Mouse (Mus musculus) CH12.LX (cell line): ENCODE data around the gene Tmem246. TPM values are rescaled to one million over a fixed set of nuclear protein-coding genes. Genes with fewer than 3 reads are reported as not detected.

ENCODE experiments used
- DNase-seq: peaks from one replicate; pipeline ENCODE4 v3.0.0-alpha.2; 2013; ENCODE audit errors: extremely low read depth
- H3K27ac ChIP-seq: 2 replicates; pipeline ENCODE4 v1.5.1; 2012; ENCODE audit warnings: low read depth, mild to moderate bottlenecking, control low read depth, moderate library complexity; ENCODE audit not compliant: insufficient read depth
- H3K27me3 ChIP-seq: replicated peaks from 2 replicates; pipeline ENCODE3; 2012; ENCODE audit warnings: inconsistent platforms
- H3K36me3 ChIP-seq, 2 experiments: replicated peaks in 1 of 2; 2 replicates each; pipeline versions ENCODE3 to v1.6.1; 2012; ENCODE audit warnings: inconsistent platforms in 1 of 2, low read length in 1 of 2, mild to moderate bottlenecking in 1 of 2, mixed read lengths in 1 of 2, moderate library complexity in 1 of 2; ENCODE audit not compliant: control insufficient read depth in 1 of 2, insufficient read depth in 1 of 2
- H3K4me1 ChIP-seq, 2 experiments: 2 replicates each; pipeline ENCODE4 v1.6.1; 2012; ENCODE audit warnings: inconsistent platforms in 1 of 2, moderate library complexity in 1 of 2; ENCODE audit not compliant: insufficient read depth in 2 of 2, control insufficient read depth in 1 of 2
- H3K4me2 ChIP-seq: 2 replicates; pipeline ENCODE4 v1.6.1; 2012; ENCODE audit warnings: low read depth, mild to moderate bottlenecking, control low read depth; ENCODE audit not compliant: poor library complexity, insufficient read depth, severe bottlenecking
- H3K4me3 ChIP-seq, 3 experiments: fragments of 150-350 bp in 1 of 3; sonication (generic) in 1 of 3; replicated peaks in 1 of 3; 2 replicates each; pipeline versions ENCODE3 to v1.5.1; 2011 to 2012; ENCODE audit warnings: low read depth in 2 of 3, low read length in 2 of 3, mild to moderate bottlenecking in 2 of 3, moderate library complexity in 2 of 3, control low read depth in 1 of 3, improper control_type of control experiment in 1 of 3, inconsistent platforms in 1 of 3, mixed read lengths in 1 of 3; ENCODE audit not compliant: poor library complexity in 1 of 3
- H3K79me2 ChIP-seq: replicated peaks from 2 replicates; pipeline ENCODE4 v1.6.1; 2012; ENCODE audit warnings: mild to moderate bottlenecking, moderate library complexity; ENCODE audit not compliant: control insufficient read depth, poor library complexity, insufficient read depth, severe bottlenecking; ENCODE audit errors: extremely low read depth
- H3K9ac ChIP-seq: 2 replicates; pipeline ENCODE4 v1.6.1; 2012; ENCODE audit warnings: low read depth, mild to moderate bottlenecking, control low read depth, moderate library complexity; ENCODE audit not compliant: insufficient read depth
- H3K9me3 ChIP-seq: replicated peaks from 2 replicates; pipeline ENCODE3; 2012; ENCODE audit warnings: low read length, inconsistent platforms, mixed read lengths
- BHLHE40 ChIP-seq: IDR thresholded peaks from 2 replicates; pipeline ENCODE4 v1.6.1; 2011; ENCODE audit warnings: mild to moderate bottlenecking, low read depth, low read length, improper control_type of control experiment
- CHD2 ChIP-seq: IDR thresholded peaks from 2 replicates; pipeline ENCODE4 v1.6.1; 2011; ENCODE audit warnings: low read length, improper control_type of control experiment
- CTCF ChIP-seq, 2 experiments: IDR thresholded peaks in 1 of 2; conservative IDR thresholded peaks in 1 of 2; 2 replicates each; pipeline ENCODE4 v1.5.1; 2011 to 2012; ENCODE audit warnings: low read depth in 2 of 2, low read length in 2 of 2, improper control_type of control experiment in 1 of 2, inconsistent platforms in 1 of 2, mild to moderate bottlenecking in 1 of 2, moderate library complexity in 1 of 2
- E2F4 ChIP-seq: IDR thresholded peaks from 2 replicates; pipeline ENCODE4 v1.6.1; 2011; ENCODE audit warnings: low read depth, low read length, improper control_type of control experiment; ENCODE audit not compliant: insufficient replicate concordance
- ETS1 ChIP-seq: conservative IDR thresholded peaks from 2 replicates; pipeline ENCODE4 v1.6.1; 2012; ENCODE audit warnings: low read depth, mild to moderate bottlenecking, inconsistent platforms, low read length, improper control_type of control experiment, moderate library complexity
- HCFC1 ChIP-seq: IDR thresholded peaks from 2 replicates; pipeline ENCODE4 v1.6.1; 2012; ENCODE audit warnings: low read depth, mild to moderate bottlenecking, inconsistent platforms, low read length, improper control_type of control experiment
- KAT2A ChIP-seq: IDR thresholded peaks from 2 replicates; pipeline ENCODE4 v1.6.1; 2012; ENCODE audit warnings: low read length, improper control_type of control experiment, inconsistent platforms; ENCODE audit not compliant: insufficient replicate concordance
- MAX ChIP-seq: IDR thresholded peaks from 2 replicates; pipeline ENCODE4 v1.6.1; 2011; ENCODE audit warnings: low read length, improper control_type of control experiment
- MAZ ChIP-seq: IDR thresholded peaks from 2 replicates; pipeline ENCODE4 v1.6.1; 2012; ENCODE audit warnings: low read depth, mild to moderate bottlenecking, inconsistent platforms, low read length, improper control_type of control experiment, moderate library complexity
- MEF2A ChIP-seq: IDR thresholded peaks from 2 replicates; pipeline ENCODE4 v1.6.1; 2014; ENCODE audit warnings: low read depth, mild to moderate bottlenecking, inconsistent platforms, low read length, improper control_type of control experiment, borderline replicate concordance
- NRF1 ChIP-seq: IDR thresholded peaks from 2 replicates; pipeline ENCODE4 v1.6.1; 2014; ENCODE audit warnings: low read depth, mild to moderate bottlenecking, inconsistent platforms, low read length, improper control_type of control experiment, moderate library complexity
- POLR2AphosphoS2 ChIP-seq: IDR thresholded peaks from 2 replicates; pipeline ENCODE4 v1.6.1; 2011; ENCODE audit warnings: low read depth, low read length, improper control_type of control experiment
- RAD21 ChIP-seq: IDR thresholded peaks from 2 replicates; pipeline ENCODE4 v1.6.1; 2011; ENCODE audit warnings: low read depth, mild to moderate bottlenecking, low read length, improper control_type of control experiment, moderate library complexity
- RCOR1 ChIP-seq: conservative IDR thresholded peaks from 2 replicates; pipeline ENCODE4 v1.6.1; 2012; ENCODE audit warnings: low read depth, mild to moderate bottlenecking, inconsistent platforms, low read length, improper control_type of control experiment
- SMC3 ChIP-seq: IDR thresholded peaks from 2 replicates; pipeline ENCODE4 v1.6.1; 2011; ENCODE audit warnings: low read depth, low read length, improper control_type of control experiment
- UBTF ChIP-seq: IDR thresholded peaks from 2 replicates; pipeline ENCODE4 v1.6.1; 2012; ENCODE audit warnings: low read depth, mild to moderate bottlenecking, inconsistent platforms, low read length, improper control_type of control experiment, moderate library complexity
- USF1 ChIP-seq: IDR thresholded peaks from 2 replicates; pipeline ENCODE4 v1.6.1; 2014; ENCODE audit warnings: low read depth, mild to moderate bottlenecking, inconsistent platforms, low read length, improper control_type of control experiment
- ZC3H11A ChIP-seq: IDR thresholded peaks from 2 replicates; pipeline ENCODE4 v1.6.1; 2012; ENCODE audit warnings: low read depth, mild to moderate bottlenecking, inconsistent platforms, low read length, improper control_type of control experiment
- ZMIZ1 ChIP-seq: IDR thresholded peaks from 2 replicates; pipeline ENCODE4 v1.6.1; 2012; ENCODE audit warnings: low read depth, mild to moderate bottlenecking, inconsistent platforms, low read length, improper control_type of control experiment
- ZNF384 ChIP-seq: IDR thresholded peaks from 2 replicates; pipeline ENCODE4 v1.6.1; 2012; ENCODE audit warnings: low read depth, low read length, improper control_type of control experiment, inconsistent platforms
- dilution Hi-C: fragments of 300-500 bp; cut with MboI; formaldehyde crosslinking; loops from 2 replicates; pipeline ENCODE4 v1.14.3; 2020; ENCODE audit warnings: low sequenced_read_pairs; ENCODE audit not compliant: extremely low pct_unique_long_range_greater_than_20kb, extremely low pct_ligation_motif_present
- in situ Hi-C: fragments of 300-500 bp; cut with MboI; formaldehyde crosslinking; loops from 3 replicates; pipeline ENCODE4 v1.14.3; 2019; ENCODE audit warnings: low sequenced_read_pairs, low pct_ligation_motif_present, low pct_unique_long_range_greater_than_20kb, mixed read lengths
- polyA plus RNA-seq: library from polyadenylated mRNA; unstranded; fragments of >175 nt; gene quantifications from 2 replicates; pipeline ENCODE4 v1.2.1, GENCODE M21; 2012; ENCODE audit warnings: low read depth; ENCODE audit not compliant: insufficient read length
- total RNA-seq, 2 experiments: library from RNA; depleted of rRNA; stranded (reverse); fragments of 300-350 nt in 1 of 2; fragments of >200 nt in 1 of 2; gene quantifications; 2 replicates each; pipeline ENCODE4 v1.2.3; 2012 to 2014

Tmem246 gene
- total RNA-seq (2012; rRNA removed) (0.13 TPM in 1 of 2 replicates, not detected in the other), total RNA-seq (2014; rRNA removed) (0.22 and 0.24 TPM in 2 replicates), polyA plus RNA-seq (0.19 and 0.49 TPM in 2 replicates)

DNA sequence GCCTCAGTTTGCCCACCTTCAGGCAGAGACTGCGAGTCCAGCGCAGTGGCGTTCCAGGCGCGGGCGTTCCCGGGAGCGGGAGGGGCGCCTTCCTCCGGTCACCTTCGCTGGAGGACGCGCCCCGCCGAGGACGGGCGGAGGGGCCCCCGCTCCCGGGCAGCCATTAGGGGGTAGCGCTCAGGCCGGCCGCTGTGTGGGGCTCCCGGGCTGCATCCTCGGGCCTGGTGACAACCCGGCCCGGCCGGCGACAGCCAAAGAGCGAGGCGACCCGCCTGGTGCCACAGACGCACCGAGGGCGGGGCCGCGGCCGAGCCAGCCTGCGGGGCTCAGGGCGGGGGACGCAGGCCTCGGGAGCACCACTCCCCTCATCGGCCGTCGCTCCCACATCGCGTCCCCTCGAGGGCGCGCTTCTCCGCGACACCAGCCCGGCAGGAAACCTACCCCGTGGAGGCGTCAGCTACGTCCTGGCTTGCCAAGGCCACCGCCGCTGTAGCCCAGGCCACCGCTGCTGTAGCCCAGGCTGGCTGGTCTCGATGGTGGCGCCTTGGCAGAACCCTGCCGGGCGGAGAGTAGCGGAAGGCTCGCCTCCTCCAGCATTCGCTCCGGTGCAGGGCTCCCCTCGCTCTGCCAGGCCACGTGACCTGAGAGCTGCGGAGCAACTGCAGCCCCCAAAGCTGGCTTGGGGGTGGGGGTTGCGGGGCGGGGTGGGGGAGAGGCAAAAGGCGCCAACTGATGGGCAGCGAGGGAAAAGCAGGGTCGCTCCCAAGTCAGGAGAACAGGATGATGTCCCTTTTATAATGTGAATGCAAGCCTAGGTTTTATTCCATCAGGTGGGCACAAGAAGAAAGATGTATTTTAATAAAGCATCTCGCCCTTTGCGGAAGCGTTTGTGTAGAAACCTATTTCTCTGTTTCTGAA is at the start of gene Tmem246:
Tmem246 (minus strand) TSS at position 694 of the 918 bp plus-strand sequence.
- no peaks in the 10 kb centered on the region for H3K36me3 ChIP-seq
- in situ Hi-C loops (no loop called here), dilution Hi-C loops (no loop called here)
- no peaks in the 10 kb centered on the region for H3K79me2 ChIP-seq
- H3K4me3 ChIP-seq: peak within 1 kb of the TSS in 2 of 3 experiments; percentile 42 to 59
- H3K4me2 ChIP-seq: peak within 1 kb of the TSS; percentile 74
- H3K9me3 ChIP-seq: no peaks in the 10 kb centered on the region
- no peaks in the 10 kb centered on the region for H3K4me1 ChIP-seq
- TF ChIP-seq MAZ (no peak), RCOR1 (no peak), KAT2A (no peak), ZNF384 (no peak), NRF1 (no peak), POLR2AphosphoS2 (no peak), BHLHE40 (no peak), MAX (no peak), ETS1 (no peak), E2F4 (no peak), ZMIZ1 (no peak), SMC3 (no peak), MEF2A (no peak), ZC3H11A (no peak), USF1 (no peak), UBTF (no peak), CTCF (conservative IDR thresholded peaks at IDR 0.05 in 1 of 2, IDR thresholded peaks at IDR 0.05 in 1 of 2; ENCODE audit: low read depth in 2 of 2, low read length in 2 of 2) (no peak), CHD2 (no peak), RAD21 (no peak)
- H3K9ac ChIP-seq: no peak within 1 kb of the TSS
- H3K27ac ChIP-seq: no peak within 1 kb of the TSS
- no peak for DNase-seq
- no peaks in the 10 kb centered on the region for H3K27me3 ChIP-seq

- Histone ChIP-seq H3K27me3 (no peaks in the 10 kb centered on the region), H3K4me1 (no peaks in the 10 kb centered on the region), H3K9me3 (no peaks in the 10 kb centered on the region), H3K36me3 (peaks cover 58 to 91% of the 10 kb centered on the region in 2 experiments), H3K79me2 (no peaks in the 10 kb centered on the region; the same call in 1 of the 2 replicates), H3K4me3 (no peak overlapping the region), H3K4me2 (no peak overlapping the region), H3K9ac (no peak overlapping the region), H3K27ac (no peak overlapping the region)
- dilution Hi-C loops (no loop called here), in situ Hi-C loops (no loop called here)
- DNase-seq: no peak
- peak in 1 of 2 experiments; percentile 15; a peak in 2 of 4 replicates for TF ChIP-seq CTCF (conservative IDR thresholded peaks at IDR 0.05 in 1 of 2, IDR thresholded peaks at IDR 0.05 in 1 of 2; ENCODE audit: low read depth in 2 of 2, low read length in 2 of 2)
- no peak for TF ChIP-seq SMC3
- no peak for TF ChIP-seq HCFC1
These were observed 42.2 kb upstream of the Tmem246 start for GRCm38 (mm10) chr4:49639913-49640312.
